Mouse (Mus musculus): ENCODE measurements at regions not wholly inside any gene's neighbourhood (a gene's known extent, or its start where the extent isn't known, plus 50 kb on each side); places are given as distances from the start of the nearest gene placed in this dataset.

DNA sequence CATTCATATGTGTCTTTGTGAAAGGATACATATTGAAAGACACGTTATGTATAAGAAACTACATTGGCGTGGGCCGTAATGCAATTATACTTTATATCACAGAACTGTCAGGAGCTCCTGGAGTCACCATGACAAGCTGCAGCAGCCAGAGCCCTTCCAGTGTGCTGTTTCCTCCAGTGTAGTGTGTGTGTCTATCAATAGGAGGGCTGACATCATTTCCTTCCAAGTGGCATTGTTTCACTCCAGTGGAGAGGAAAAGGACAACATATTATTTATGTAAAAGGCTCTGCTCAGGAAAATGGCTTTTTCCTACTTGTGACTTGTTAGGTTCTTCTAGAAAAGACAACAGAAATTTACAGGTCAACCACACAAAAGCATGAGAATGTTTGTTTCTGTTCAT, 172.5 kb downstream of the Ankrd50 start:
- Histone ChIP-seq H3K36me3 (ENCODE audit: control insufficient read depth, insufficient read depth) (no peaks in the 10 kb centered on the region), H3K79me2 (ENCODE audit: control insufficient read depth, insufficient read depth) (no peaks in the 10 kb centered on the region), H3K27me3 (ENCODE audit: control insufficient read depth, insufficient read depth, insufficient read length) (no peaks in the 10 kb centered on the region), H3ac (ENCODE audit: control insufficient read depth, insufficient read length) (no peak overlapping the region), H3K4me3 (no peak overlapping the region), H3K4me2 (ENCODE audit: low read depth) (no peak overlapping the region)
- TF ChIP-seq POLR2A (IDR thresholded peaks at IDR 0.05; ENCODE audit: insufficient read length, low read depth), result no peak
- no peak for TF ChIP-seq TCF3 (IDR thresholded peaks at IDR 0.05; ENCODE audit: insufficient read length, low read depth)
- no peak for TF ChIP-seq REST (IDR thresholded peaks at IDR 0.05; ENCODE audit: insufficient read depth, insufficient read length)
- no peak for TF ChIP-seq CEBPB (IDR thresholded peaks at IDR 0.05; ENCODE audit: insufficient read depth, poor library complexity, severe bottlenecking)

GRCm38 (mm10) chr3:38299898-38300751, 184.5 kb downstream of the Ankrd50 start:
- Histone ChIP-seq H3K79me2 (ENCODE audit: control insufficient read depth, insufficient read depth) (no peaks in the 10 kb centered on the region), H3K36me3 (ENCODE audit: control insufficient read depth, insufficient read depth) (no peaks in the 10 kb centered on the region), H3K4me3 (no peak overlapping the region), H3ac (ENCODE audit: control insufficient read depth, insufficient read length) (no peak overlapping the region), H3K4me2 (ENCODE audit: low read depth) (no peak overlapping the region), H3K27me3 (ENCODE audit: control insufficient read depth, insufficient read depth, insufficient read length) (no peaks in the 10 kb centered on the region)
- TF ChIP-seq REST (IDR thresholded peaks at IDR 0.05; ENCODE audit: insufficient read depth, insufficient read length) (no peak), MYOG (IDR thresholded peaks at IDR 0.05; ENCODE audit: control insufficient read depth in 1 of 3, insufficient read depth in 1 of 3, insufficient read length in 2 of 3, low read depth in 2 of 3) (no peak), POLR2AphosphoS2 (IDR thresholded peaks at IDR 0.05; ENCODE audit: insufficient read length, low read depth) (no peak), USF1 (IDR thresholded peaks at IDR 0.05; ENCODE audit: low read depth) (no peak), CEBPB (IDR thresholded peaks at IDR 0.05; ENCODE audit: insufficient read depth, poor library complexity, severe bottlenecking) (no peak), MYOD1 (IDR thresholded peaks at IDR 0.05; ENCODE audit: control insufficient read depth in 1 of 3, insufficient read length in 2 of 3, low read depth in 2 of 3) (no peak), TCF12 (IDR thresholded peaks at IDR 0.05; ENCODE audit: insufficient read depth, poor library complexity, severe bottlenecking) (no peak)

DNA sequence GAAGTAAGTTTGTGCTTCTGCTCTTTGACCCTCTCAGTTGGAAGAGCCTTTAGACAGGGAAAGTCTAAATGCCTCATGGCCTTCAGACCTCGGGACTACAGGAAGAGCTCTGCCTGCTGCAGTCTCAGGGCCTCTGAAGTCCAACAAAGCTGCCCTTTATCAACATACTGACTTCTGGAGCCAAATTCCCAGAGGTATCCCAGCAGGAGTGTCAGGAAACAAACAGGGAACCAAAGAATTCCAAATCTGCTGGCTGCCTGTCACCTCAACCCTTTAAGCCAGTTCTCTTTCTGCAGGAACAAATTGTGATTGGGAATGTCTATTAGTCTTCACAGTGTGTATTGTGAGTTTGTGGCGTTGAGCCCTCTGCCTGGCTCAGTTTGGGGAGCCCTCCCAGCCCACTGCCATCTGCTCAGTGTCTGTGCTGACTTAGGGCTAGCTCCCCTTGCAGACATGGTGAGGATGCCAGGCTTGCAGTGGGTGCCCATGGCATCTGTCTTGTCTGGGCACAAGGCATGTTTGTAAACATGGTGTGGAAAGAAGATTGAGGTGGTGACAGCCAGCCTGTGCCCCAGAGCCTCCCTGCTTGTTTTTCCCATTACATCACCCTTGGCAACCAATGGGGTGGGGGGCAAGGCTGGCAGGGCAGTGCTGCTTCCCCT, 185.3 kb downstream of the Ankrd50 start:
- Histone ChIP-seq H3K36me3 (ENCODE audit: control insufficient read depth, insufficient read depth) (no peaks in the 10 kb centered on the region), H3K27me3 (ENCODE audit: control insufficient read depth, insufficient read depth, insufficient read length) (no peaks in the 10 kb centered on the region), H3K4me2 (ENCODE audit: low read depth) (no peak overlapping the region), H3K79me2 (ENCODE audit: control insufficient read depth, insufficient read depth) (no peaks in the 10 kb centered on the region), H3K4me3 (no peak overlapping the region), H3ac (ENCODE audit: control insufficient read depth, insufficient read length) (no peak overlapping the region)
- TF ChIP-seq REST (IDR thresholded peaks at IDR 0.05; ENCODE audit: insufficient read depth, insufficient read length) (no peak), TCF12 (IDR thresholded peaks at IDR 0.05; ENCODE audit: insufficient read depth, poor library complexity, severe bottlenecking) (no peak), SRF (IDR thresholded peaks at IDR 0.05; ENCODE audit: control insufficient read depth, insufficient read length, low read depth) (no peak), E2F4 (IDR thresholded peaks at IDR 0.05; ENCODE audit: insufficient read depth) (no peak)

DNA sequence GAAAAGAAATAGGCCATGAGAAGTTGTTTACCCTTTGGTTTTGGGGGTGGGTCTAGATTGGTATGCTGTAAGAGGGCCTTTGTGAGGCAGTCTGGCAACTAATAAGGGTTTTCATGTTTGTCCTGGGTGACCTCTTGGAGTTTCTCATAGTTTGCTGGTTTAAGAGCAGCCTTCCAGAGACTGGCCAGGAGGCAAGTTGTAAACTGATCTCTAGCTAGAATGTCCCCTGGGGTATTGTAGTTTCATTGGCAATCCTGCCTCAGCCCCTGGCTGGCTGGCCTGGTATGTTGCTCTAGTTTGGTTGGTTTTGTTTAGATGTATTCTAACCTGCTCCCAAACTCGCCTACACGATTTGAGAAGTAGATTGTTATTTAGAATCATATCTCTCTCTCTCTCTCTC, 187.1 kb downstream of the Ankrd50 start:
- H3ac ChIP-seq (ENCODE audit: control insufficient read depth, insufficient read length), result no peak overlapping the region
- no peak overlapping the region for H3K4me2 ChIP-seq (ENCODE audit: low read depth)
- H3K4me3 ChIP-seq, result no peak overlapping the region
- H3K27me3 ChIP-seq (ENCODE audit: control insufficient read depth, insufficient read depth, insufficient read length), result no peaks in the 10 kb centered on the region
- TF ChIP-seq USF1 (IDR thresholded peaks at IDR 0.05; ENCODE audit: low read depth) (no peak), CEBPB (IDR thresholded peaks at IDR 0.05; ENCODE audit: insufficient read depth, poor library complexity, severe bottlenecking) (no peak), MAX (IDR thresholded peaks at IDR 0.05; ENCODE audit: low read depth) (no peak), TCF12 (IDR thresholded peaks at IDR 0.05; ENCODE audit: insufficient read depth, poor library complexity, severe bottlenecking) (no peak), SRF (IDR thresholded peaks at IDR 0.05; ENCODE audit: control insufficient read depth, insufficient read length, low read depth) (no peak), TCF3 (IDR thresholded peaks at IDR 0.05; ENCODE audit: insufficient read length, low read depth) (no peak), POLR2AphosphoS2 (IDR thresholded peaks at IDR 0.05; ENCODE audit: insufficient read length, low read depth) (no peak), MYOG (IDR thresholded peaks at IDR 0.05; ENCODE audit: control insufficient read depth in 1 of 3, insufficient read depth in 1 of 3, insufficient read length in 2 of 3, low read depth in 2 of 3) (no peak), REST (IDR thresholded peaks at IDR 0.05; ENCODE audit: insufficient read depth, insufficient read length) (no peak), E2F4 (IDR thresholded peaks at IDR 0.05; ENCODE audit: insufficient read depth) (no peak)
- no peaks in the 10 kb centered on the region for H3K79me2 ChIP-seq (ENCODE audit: control insufficient read depth, insufficient read depth)
- no peaks in the 10 kb centered on the region for H3K36me3 ChIP-seq (ENCODE audit: control insufficient read depth, insufficient read depth)

DNA sequence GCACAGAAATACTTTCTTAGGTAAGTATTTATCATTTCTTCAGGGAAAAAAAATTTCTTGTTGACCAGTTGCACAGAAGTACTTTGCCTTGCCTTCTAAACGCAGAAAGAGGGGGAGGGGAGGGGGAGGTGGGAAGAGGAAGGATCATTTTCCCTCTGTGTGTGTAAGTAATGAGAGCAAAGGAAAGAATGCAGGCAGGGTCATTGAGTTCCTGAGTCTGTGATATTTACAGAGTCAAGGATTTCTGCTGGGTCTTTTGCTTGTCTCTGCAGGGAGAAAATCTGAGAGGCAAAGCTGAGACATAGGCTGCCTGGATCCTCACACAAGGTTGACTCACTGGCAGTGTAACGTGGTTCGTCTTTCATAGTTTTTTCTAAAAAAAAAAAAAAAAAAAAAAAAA, 195.6 kb downstream of the Ankrd50 start:
- H3K4me3 ChIP-seq, result no peak overlapping the region
- H3K36me3 ChIP-seq (ENCODE audit: control insufficient read depth, insufficient read depth), result no peaks in the 10 kb centered on the region
- H3K27me3 ChIP-seq (ENCODE audit: control insufficient read depth, insufficient read depth, insufficient read length), result no peaks in the 10 kb centered on the region
- H3ac ChIP-seq (ENCODE audit: control insufficient read depth, insufficient read length), result no peak overlapping the region
- TF ChIP-seq TCF12 (IDR thresholded peaks at IDR 0.05; ENCODE audit: insufficient read depth, poor library complexity, severe bottlenecking) (no peak), E2F4 (IDR thresholded peaks at IDR 0.05; ENCODE audit: insufficient read depth) (no peak), MYOG (IDR thresholded peaks at IDR 0.05; ENCODE audit: control insufficient read depth in 1 of 3, insufficient read depth in 1 of 3, insufficient read length in 2 of 3, low read depth in 2 of 3) (no peak), POLR2AphosphoS2 (IDR thresholded peaks at IDR 0.05; ENCODE audit: insufficient read length, low read depth) (no peak), REST (IDR thresholded peaks at IDR 0.05; ENCODE audit: insufficient read depth, insufficient read length) (no peak), USF1 (IDR thresholded peaks at IDR 0.05; ENCODE audit: low read depth) (no peak), SRF (IDR thresholded peaks at IDR 0.05; ENCODE audit: control insufficient read depth, insufficient read length, low read depth) (no peak), TCF3 (IDR thresholded peaks at IDR 0.05; ENCODE audit: insufficient read length, low read depth) (no peak), CEBPB (IDR thresholded peaks at IDR 0.05; ENCODE audit: insufficient read depth, poor library complexity, severe bottlenecking) (no peak), MAX (IDR thresholded peaks at IDR 0.05; ENCODE audit: low read depth) (no peak), MYOD1 (IDR thresholded peaks at IDR 0.05; ENCODE audit: control insufficient read depth in 1 of 3, insufficient read length in 2 of 3, low read depth in 2 of 3) (no peak), POLR2A (IDR thresholded peaks at IDR 0.05; ENCODE audit: insufficient read length, low read depth) (no peak)
- H3K4me2 ChIP-seq (ENCODE audit: low read depth), result no peak overlapping the region
- no peaks in the 10 kb centered on the region for H3K79me2 ChIP-seq (ENCODE audit: control insufficient read depth, insufficient read depth)

Measured in myocyte (in vitro differentiated cells).